Mouse (Mus musculus) 416B (cell line): ENCODE measurements around the gene Gid8.
"Not testable (repeated sequence)": the region's sequence is repeated elsewhere in the genome, so short reads cannot be mapped to it uniquely, and the experiment has no call there.

Experiments
- DNase-seq: peaks from one replicate; pipeline ENCODE4 v3.0.0; 2011; ENCODE audit warnings: low read depth

Gid8 gene

GRCm38 (mm10) chr2:180710276-180711155 lies 599 bp downstream of the Gid8 start:
- peak; percentile 62 for DNase-seq

GRCm38 (mm10) chr2:180711527-180711926 lies 1.6 kb downstream of the Gid8 start:
- no peak for DNase-seq

- DNase-seq = no peak
Measured at GRCm38 (mm10) chr2:180712037-180712689, 2.2 kb downstream of the Gid8 start.

- DNase-seq = not testable (repeated sequence)
Measured at GRCm38 (mm10) chr2:180722748-180723147, 12.8 kb downstream of the Gid8 start.

GRCm38 (mm10) chr2:180723865-180724264 lies 13.9 kb downstream of the Gid8 start:
- DNase-seq = no peak

GRCm38 (mm10) chr2:180724585-180725413 lies 14.9 kb downstream of the Gid8 start, which contains the start of gene Slc17a9:
TSS of gene Slc17a9 (plus strand) at chr2:180725263.
- peak; percentile 76 for DNase-seq

- no peak for DNase-seq
Measured at GRCm38 (mm10) chr2:180725414-180725778, 15.5 kb downstream of the Gid8 start.

- no peak for DNase-seq
Measured at GRCm38 (mm10) chr2:180725856-180726629, 16.1 kb downstream of the Gid8 start.

- peak; percentile 85 for DNase-seq
Measured at GRCm38 (mm10) chr2:180726658-180727442, 16.9 kb downstream of the Gid8 start.

- no peak for DNase-seq
Measured at GRCm38 (mm10) chr2:180727613-180728021, 17.7 kb downstream of the Gid8 start.

GRCm38 (mm10) chr2:180731036-180731435 lies 21.1 kb downstream of the Gid8 start:
- peak; percentile 71 for DNase-seq

GRCm38 (mm10) chr2:180731984-180732383 lies 22.1 kb downstream of the Gid8 start:
- DNase-seq = peak; percentile 51

- DNase-seq = no peak
Measured at GRCm38 (mm10) chr2:180735232-180735631, 25.3 kb downstream of the Gid8 start.

- no peak for DNase-seq
Measured at GRCm38 (mm10) chr2:180737984-180738383, 28.1 kb downstream of the Gid8 start.

- peak; percentile 60 for DNase-seq
Measured at GRCm38 (mm10) chr2:180740349-180740748, 30.4 kb downstream of the Gid8 start.

GRCm38 (mm10) chr2:180741421-180741820 lies 31.5 kb downstream of the Gid8 start:
- peak; percentile 86 for DNase-seq

GRCm38 (mm10) chr2:180742820-180743219 lies 32.9 kb downstream of the Gid8 start:
- no peak for DNase-seq

GRCm38 (mm10) chr2:180743321-180743720 lies 33.4 kb downstream of the Gid8 start:
- DNase-seq = no peak

GRCm38 (mm10) chr2:180745248-180745927 lies 35.5 kb downstream of the Gid8 start:
- DNase-seq = peak; percentile 91

- no peak for DNase-seq
Measured at GRCm38 (mm10) chr2:180746569-180747192, 36.8 kb downstream of the Gid8 start.
